Mouse (Mus musculus): ENCODE measurements around the gene Lkaaear1.

DNA sequence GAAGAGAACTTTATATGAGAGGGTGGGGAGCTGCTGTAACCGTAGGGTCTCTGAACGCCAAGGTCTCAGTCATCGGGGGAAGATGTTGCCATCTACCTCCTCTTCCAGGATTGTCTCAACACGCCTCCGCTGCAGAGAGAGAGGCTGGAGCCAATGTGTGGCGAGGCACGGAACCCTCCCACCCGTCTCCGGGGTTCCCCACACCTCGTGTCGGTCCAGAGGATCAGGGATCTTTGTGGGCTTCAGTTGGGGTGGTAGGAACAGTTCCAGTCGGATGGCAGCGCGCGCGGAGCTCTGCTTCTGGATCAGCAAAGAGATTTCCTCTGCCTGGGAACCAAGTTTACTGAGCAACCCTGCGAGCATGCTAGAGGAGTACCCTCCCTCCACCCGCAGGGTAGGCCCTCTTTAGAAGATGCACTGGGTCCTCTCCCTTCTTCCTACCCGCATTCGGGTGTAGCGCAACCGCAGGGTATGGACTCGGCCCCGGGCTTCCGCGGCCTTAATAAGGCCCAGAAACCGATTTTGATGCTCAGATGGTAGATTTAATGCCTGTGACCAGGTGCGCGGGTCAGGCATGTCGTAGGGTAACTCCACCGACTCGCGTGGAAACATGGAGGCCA lies 1.3 kb downstream of the Lkaaear1 start:
- TF ChIP-seq ZC3H11A (IDR thresholded peaks at IDR 0.05; ENCODE audit: borderline replicate concordance, low read depth, low read length) = no peak
- TF ChIP-seq MAFK (IDR thresholded peaks at IDR 0.05; ENCODE audit: insufficient read depth, low read depth, low read length) = no peak
- TF ChIP-seq CHD2 (IDR thresholded peaks at IDR 0.05; ENCODE audit: low read depth, low read length) = no peak

Measured in ES-E14 (cell line).